Mouse (Mus musculus) lung, postnatal 36 days (tissue): Measurements from ENCODE around the gene Hoxa10.
A peak's percentile ranks its signal among the peaks of the same experiment; 100 is the strongest.

Experiments
- DNase-seq: peaks from one replicate; pipeline ENCODE4 v3.0.0; 2022; ENCODE audit warnings: mixed read lengths

Hoxa10 gene

GRCm38 (mm10) chr6:52262463-52263320, 22.0 kb upstream of the Hoxa10 start:
- DNase-seq: no peak

GRCm38 (mm10) chr6:52261751-52262462, 21.3 kb upstream of the Hoxa10 start:
- DNase-seq: no peak

- no peak for DNase-seq
Observed at GRCm38 (mm10) chr6:52260654-52261575, 20.3 kb upstream of the Hoxa10 start, which contains the start of gene Hoxa13. Gene Hoxa13, minus strand, starts transcription at chr6:52260880.

GRCm38 (mm10) chr6:52259811-52260261, 19.2 kb upstream of the Hoxa10 start:
- no peak for DNase-seq

- DNase-seq: no peak
Observed at GRCm38 (mm10) chr6:52259081-52259790, 18.6 kb upstream of the Hoxa10 start.

- peak; percentile 95 for DNase-seq
Observed at GRCm38 (mm10) chr6:52256956-52257355, 16.3 kb upstream of the Hoxa10 start.

- no peak for DNase-seq
Observed at GRCm38 (mm10) chr6:52253511-52254500, 13.2 kb upstream of the Hoxa10 start.

- DNase-seq: no peak
Observed at GRCm38 (mm10) chr6:52252775-52253376, 12.2 kb upstream of the Hoxa10 start.

- no peak for DNase-seq
Observed at GRCm38 (mm10) chr6:52252016-52252774, 11.5 kb upstream of the Hoxa10 start.

- no peak for DNase-seq
Observed at GRCm38 (mm10) chr6:52251177-52251879, 10.7 kb upstream of the Hoxa10 start.

- DNase-seq: no peak
Observed at GRCm38 (mm10) chr6:52249826-52250225, 9.2 kb upstream of the Hoxa10 start.

GRCm38 (mm10) chr6:52249415-52249738, 8.7 kb upstream of the Hoxa10 start:
- DNase-seq: no peak

GRCm38 (mm10) chr6:52248638-52249414, 8.2 kb upstream of the Hoxa10 start:
- no peak for DNase-seq

GRCm38 (mm10) chr6:52247766-52248637, 7.3 kb upstream of the Hoxa10 start:
- DNase-seq: no peak

- DNase-seq: no peak
Observed at GRCm38 (mm10) chr6:52246916-52247315, 6.3 kb upstream of the Hoxa10 start.

GRCm38 (mm10) chr6:52246403-52246803, 5.7 kb upstream of the Hoxa10 start:
- no peak for DNase-seq

- no peak for DNase-seq
Observed at GRCm38 (mm10) chr6:52245757-52246142, 5.1 kb upstream of the Hoxa10 start, which contains the start of gene Hoxa11. Gene Hoxa11, minus strand, starts transcription at chr6:52245810.
